Mouse (Mus musculus) hindbrain, embryonic 12.5 days (tissue): ENCODE results near the gene Nkapd1. TPM values are rescaled to one million over a fixed set of nuclear protein-coding genes. Genes with fewer than 3 reads are reported as not detected.

ENCODE experiments used
- ATAC-seq: fragments of 200-750 bp; cut with Nextera tagmentation; 2 replicates; pipeline ENCODE4 v1.8.0; 2017; ENCODE audit warnings: moderate TSS enrichment; ENCODE audit not compliant: low FRiP score
- H3K27ac ChIP-seq: fragments of 300-500 bp; sonication (generic); 2 replicates; pipeline ENCODE4 v1.5.1; 2016; ENCODE audit warnings: mild to moderate bottlenecking
- H3K27me3 ChIP-seq: fragments of 300-500 bp; sonication (generic); 2 replicates; pipeline ENCODE4 v1.6.1; 2016; ENCODE audit warnings: mild to moderate bottlenecking
- H3K36me3 ChIP-seq: fragments of 300-500 bp; sonication (generic); 2 replicates; pipeline ENCODE4 v1.6.1; 2016; ENCODE audit warnings: mild to moderate bottlenecking
- H3K4me1 ChIP-seq: fragments of 300-500 bp; sonication (generic); 2 replicates; pipeline ENCODE4 v1.6.1; 2016
- H3K4me2 ChIP-seq: fragments of 300-500 bp; sonication (generic); replicated peaks from 2 replicates; pipeline ENCODE4 v1.6.1; 2016; ENCODE audit warnings: mild to moderate bottlenecking
- H3K4me3 ChIP-seq: fragments of 300-500 bp; sonication (generic); 2 replicates; pipeline ENCODE4 v1.5.1; 2016; ENCODE audit warnings: mild to moderate bottlenecking
- H3K9ac ChIP-seq: fragments of 300-500 bp; sonication (generic); 2 replicates; pipeline ENCODE4 v1.6.1; 2016; ENCODE audit warnings: mild to moderate bottlenecking, moderate library complexity
- H3K9me3 ChIP-seq: fragments of 300-500 bp; sonication (generic); replicated peaks from 2 replicates; pipeline ENCODE4 v1.6.1; 2016; ENCODE audit warnings: mild to moderate bottlenecking
- WGBS: fragments of 180-500 bp; shearing (Covaris S2); methylation state at CpG from one replicate; pipeline ENCODE4 v1.1.7; 2016; 5-methylcytosine and 5-hydroxymethylcytosine counted together
- polyA plus RNA-seq: library from polyadenylated mRNA; unstranded; fragments of >200 nt; fragmentation: Nextera tagmentation; extraction: Ambion mirVana; gene quantifications from 2 replicates; pipeline ENCODE4 v1.2.1, GENCODE M21; 2016

The Nkapd1 gene
- polyA plus RNA-seq, 1 experiment from 2014 or later: 32.9 TPM

- ATAC-seq: no peak
- Histone ChIP-seq H3K4me2 (no peak overlapping the region), H3K9ac (no peak overlapping the region), H3K36me3 (no peaks in the 10 kb centered on the region), H3K4me3 (no peak overlapping the region), H3K4me1 (no peaks in the 10 kb centered on the region), H3K27ac (no peak overlapping the region), H3K9me3 (peaks cover 4% of the 10 kb centered on the region; the same call in 1 of the 2 replicates), H3K27me3 (no peaks in the 10 kb centered on the region)
- 84% methylated on average over 2 of the region's 2 CpGs for WGBS
Measured at GRCm38 (mm10) chr9:50561918-50562360, 55.3 kb downstream of the Nkapd1 start.

GRCm38 (mm10) chr9:50561145-50561917, 55.9 kb downstream of the Nkapd1 start, which contains the start of gene Tex12:
Gene Tex12 (minus strand): TSS chr9:50561325.
- H3K27me3 ChIP-seq: no peaks in the 10 kb centered on the region
- H3K4me3 ChIP-seq: no peak within 1 kb of the TSS
- no peak within 1 kb of the TSS for H3K27ac ChIP-seq
- H3K4me1 ChIP-seq: no peaks in the 10 kb centered on the region
- H3K36me3 ChIP-seq: no peaks in the 10 kb centered on the region
- peaks cover 4% of the 10 kb centered on the region; the same call in 1 of the 2 replicates for H3K9me3 ChIP-seq
- no peak within 1 kb of the TSS for H3K9ac ChIP-seq
- no peak within 1 kb of the TSS for H3K4me2 ChIP-seq
- 88% methylated on average over 38 of the region's 38 CpGs for WGBS
- ATAC-seq: no peak

Other genes starting within 250 kb of the Nkapd1 start
- 0.79 and 1.1 TPM in 2 replicates for gene Plet1, start 122.9 kb downstream of the Nkapd1 start, polyA plus RNA-seq
- 95.1 and 96.2 TPM in 2 replicates for gene Pts, start 88.7 kb downstream of the Nkapd1 start, polyA plus RNA-seq
- 9.7 and 10.5 TPM in 2 replicates for gene Il18, start 62.6 kb downstream of the Nkapd1 start, polyA plus RNA-seq
- gene Bco2, start 62.3 kb downstream of the Nkapd1 start, polyA plus RNA-seq: 0.17 and 0.28 TPM in 2 replicates
- 0.55 TPM in 1 of 2 replicates, not detected in the other for gene Tex12, start 56.1 kb downstream of the Nkapd1 start, polyA plus RNA-seq
- 208 TPM in 2 replicates for gene Sdhd, start 13.7 kb downstream of the Nkapd1 start, polyA plus RNA-seq
- 280 and 325 TPM in 2 replicates for gene Timm8b, start 13.6 kb downstream of the Nkapd1 start, polyA plus RNA-seq
- gene Pih1d2, start 143 bp downstream of the Nkapd1 start, polyA plus RNA-seq: 8.4 and 8.8 TPM in 2 replicates
- 41.5 and 54.8 TPM in 2 replicates for gene Dlat, start 42.3 kb upstream of the Nkapd1 start, polyA plus RNA-seq
- gene Dixdc1, start 122.1 kb upstream of the Nkapd1 start, polyA plus RNA-seq: 33.7 and 35.2 TPM in 2 replicates
- 2.5 TPM in 2 replicates for gene 2310030G06Rik, start 129.1 kb upstream of the Nkapd1 start, polyA plus RNA-seq
- gene Cryab, start 133.9 kb upstream of the Nkapd1 start, polyA plus RNA-seq: 11.9 and 20.7 TPM in 2 replicates
- gene Hspb2, start 134.9 kb upstream of the Nkapd1 start, polyA plus RNA-seq: 1.7 and 6.9 TPM in 2 replicates
- gene Fdxacb1, start 150.8 kb upstream of the Nkapd1 start, polyA plus RNA-seq: 11.6 and 12.5 TPM in 2 replicates
- 44.9 and 50.6 TPM in 2 replicates for gene Alg9, start 157.6 kb upstream of the Nkapd1 start, polyA plus RNA-seq
- gene 1110032A03Rik, start 158.1 kb upstream of the Nkapd1 start, polyA plus RNA-seq: 38.4 and 43.9 TPM in 2 replicates
- 87.6 and 90.5 TPM in 2 replicates for gene Ppp2r1b, start 227.8 kb upstream of the Nkapd1 start, polyA plus RNA-seq